Mouse (Mus musculus) kidney, embryonic 16.5 days (tissue): ENCODE results near the gene Rps16. TPM values are rescaled to one million over a fixed set of nuclear protein-coding genes. Genes with fewer than 3 reads are reported as not detected.

Source experiments
- ATAC-seq: fragments of 200-750 bp; cut with Nextera tagmentation; 2 replicates; pipeline ENCODE4 v1.8.0; 2017; ENCODE audit warnings: moderate TSS enrichment; ENCODE audit not compliant: low FRiP score, low TSS enrichment
- H3K27ac ChIP-seq: fragments of 300-500 bp; sonication (generic); 2 replicates; pipeline ENCODE4 v1.5.1; 2014; ENCODE audit warnings: low read length
- H3K27me3 ChIP-seq: fragments of 300-500 bp; sonication (generic); 2 replicates; pipeline ENCODE4 v1.6.1; 2014; ENCODE audit warnings: low read length, control low read depth, mixed read lengths; ENCODE audit not compliant: insufficient read depth
- H3K36me3 ChIP-seq: fragments of 300-500 bp; sonication (generic); 2 replicates; pipeline ENCODE4 v1.6.1; 2014; ENCODE audit warnings: low read length, control low read depth, mixed read lengths; ENCODE audit not compliant: insufficient read depth
- H3K4me1 ChIP-seq: fragments of 300-500 bp; sonication (generic); 2 replicates; pipeline ENCODE4 v1.6.1; 2014; ENCODE audit warnings: low read length, control low read depth, mixed read lengths; ENCODE audit not compliant: insufficient read depth
- H3K4me2 ChIP-seq: fragments of 300-500 bp; sonication (generic); replicated peaks from 2 replicates; pipeline ENCODE4 v1.6.1; 2014; ENCODE audit warnings: low read depth, low read length
- H3K4me3 ChIP-seq: fragments of 300-500 bp; sonication (generic); 2 replicates; pipeline ENCODE4 v1.5.1; 2014; ENCODE audit warnings: mild to moderate bottlenecking, low read length
- H3K9ac ChIP-seq: fragments of 300-500 bp; sonication (generic); replicated peaks from 2 replicates; pipeline ENCODE4 v1.6.1; 2014; ENCODE audit warnings: low read length
- H3K9me3 ChIP-seq: fragments of 300-500 bp; sonication (generic); 2 replicates; pipeline ENCODE4 v1.6.1; 2016; ENCODE audit warnings: low read length, control low read depth
- WGBS: fragments of 180-500 bp; shearing (Covaris S2); extraction: QIAGEN DNeasy Blood & Tissue Kit; methylation state at CpG from one replicate; pipeline ENCODE4 v1.1.7; 2014; 5-methylcytosine and 5-hydroxymethylcytosine counted together
- polyA plus RNA-seq: library from polyadenylated mRNA; unstranded; fragments of >200 nt; fragmentation: Nextera tagmentation; extraction: Ambion mirVana; gene quantifications from 2 replicates; pipeline ENCODE4 v1.2.1, GENCODE M21; 2015

Rps16 gene
- polyA plus RNA-seq, 1 experiment from 2014 or later = 918 TPM

GRCm38 (mm10) chr7:28344637-28345036 lies 5.8 kb upstream of the Rps16 start:
- H3K9ac ChIP-seq = no peak overlapping the region
- H3K4me2 ChIP-seq = no peak overlapping the region
- H3K27ac ChIP-seq = no peak overlapping the region
- H3K36me3 ChIP-seq = no peaks in the 10 kb centered on the region
- no peak for ATAC-seq
- H3K27me3 ChIP-seq = no peaks in the 10 kb centered on the region
- peaks cover 13% of the 10 kb centered on the region for H3K4me1 ChIP-seq
- 5% methylated on average over 4 of the region's 4 CpGs for WGBS
- no peak overlapping the region for H3K4me3 ChIP-seq
- H3K9me3 ChIP-seq = no peaks in the 10 kb centered on the region

DNA sequence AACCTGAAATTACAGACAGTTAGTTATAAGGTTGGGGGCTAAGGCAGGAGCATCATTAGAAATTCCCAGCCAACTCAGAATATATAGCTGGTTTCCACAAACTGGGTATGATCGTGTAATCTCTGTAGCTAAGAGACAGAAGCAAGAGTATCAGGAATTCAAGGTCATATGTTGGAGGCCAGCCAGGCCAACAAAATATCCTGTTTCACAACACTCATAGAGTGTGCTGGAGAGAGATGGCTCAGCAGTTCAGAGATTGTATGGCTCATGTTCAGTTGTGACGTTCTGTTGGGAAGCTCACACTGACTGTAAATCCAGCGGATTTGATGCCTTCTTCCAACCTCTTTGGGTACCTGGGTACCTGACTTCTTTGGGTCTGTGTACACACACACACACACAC lies 2.7 kb upstream of the Rps16 start:
- 54% methylated on average over 3 of the region's 3 CpGs for WGBS

GRCm38 (mm10) chr7:28348601-28349000 lies 1.9 kb upstream of the Rps16 start:
- Histone ChIP-seq H3K4me1 (peaks cover 15% of the 10 kb centered on the region), H3K4me2 (no peak overlapping the region), H3K9ac (0 out of 2 replicates have a peak overlapping the region, but pooled peaks have one; percentile 9), H3K9me3 (no peaks in the 10 kb centered on the region), H3K4me3 (no peak overlapping the region), H3K27ac (no peak overlapping the region), H3K36me3 (peaks cover 18% of the 10 kb centered on the region), H3K27me3 (no peaks in the 10 kb centered on the region)
- ATAC-seq = no peak
- 83% methylated on average over 7 of the region's 7 CpGs for WGBS

More for the DNA sequence above, 2.7 kb upstream of the Rps16 start:
- Histone ChIP-seq H3K27ac (no peak overlapping the region), H3K27me3 (no peaks in the 10 kb centered on the region), H3K36me3 (peaks cover 10% of the 10 kb centered on the region; the same call in 1 of the 2 replicates), H3K9ac (no peak overlapping the region), H3K4me1 (peaks cover 15% of the 10 kb centered on the region), H3K4me3 (no peak overlapping the region), H3K9me3 (no peaks in the 10 kb centered on the region), H3K4me2 (no peak overlapping the region)
- ATAC-seq = no peak

DNA sequence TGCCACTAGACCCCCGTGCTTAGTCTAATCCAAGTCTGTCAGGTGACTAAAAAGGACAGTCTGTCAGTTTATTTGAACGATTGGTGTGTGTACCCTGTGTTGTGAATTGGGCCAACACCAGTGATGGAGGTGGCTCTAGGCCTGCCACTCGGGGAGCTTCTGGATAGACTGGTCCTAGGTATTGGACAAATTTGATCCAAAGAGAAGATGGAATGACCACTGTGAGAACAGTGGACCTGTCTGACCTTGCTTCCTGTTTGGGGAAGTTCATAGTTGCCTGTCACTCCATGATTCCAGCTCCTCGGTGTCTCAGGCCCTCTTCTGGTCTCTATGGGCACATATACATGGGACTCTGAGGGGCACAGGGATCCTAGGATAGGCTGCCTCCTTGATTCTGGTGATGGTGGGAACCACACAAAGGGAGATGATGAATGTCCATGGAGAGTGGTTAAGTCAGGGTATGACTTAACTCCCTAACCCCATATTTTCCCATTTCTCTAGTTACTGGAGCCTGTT lies 1.3 kb downstream of the Rps16 start:
- Histone ChIP-seq H3K36me3 (peaks cover 30% of the 10 kb centered on the region), H3K9ac (peak overlapping the region; percentile 99), H3K4me1 (peaks cover 15% of the 10 kb centered on the region), H3K27ac (no peak overlapping the region), H3K9me3 (no peaks in the 10 kb centered on the region), H3K27me3 (no peaks in the 10 kb centered on the region), H3K4me2 (peak overlapping the region; percentile 90), H3K4me3 (peak overlapping the region; percentile 98)
- no peak for ATAC-seq
- 36% methylated on average over 4 of the region's 4 CpGs for WGBS

- 81% methylated on average over 2 of the region's 2 CpGs for WGBS
Observed at GRCm38 (mm10) chr7:28353267-28353666, 2.8 kb downstream of the Rps16 start.

GRCm38 (mm10) chr7:28354113-28354581 lies 3.7 kb downstream of the Rps16 start:
- Histone ChIP-seq H3K4me1 (peaks cover 34% of the 10 kb centered on the region), H3K4me2 (no peak overlapping the region), H3K36me3 (peaks cover 35% of the 10 kb centered on the region), H3K27ac (no peak overlapping the region), H3K27me3 (no peaks in the 10 kb centered on the region), H3K9me3 (no peaks in the 10 kb centered on the region), H3K9ac (no peak overlapping the region), H3K4me3 (no peak overlapping the region)
- 71% methylated on average over 3 of the region's 3 CpGs for WGBS
- no peak for ATAC-seq

More at GRCm38 (mm10) chr7:28353267-28353666, 2.8 kb downstream of the Rps16 start:
- no peaks in the 10 kb centered on the region for H3K27me3 ChIP-seq
- ATAC-seq = no peak
- peaks cover 26% of the 10 kb centered on the region for H3K4me1 ChIP-seq
- no peak overlapping the region for H3K4me3 ChIP-seq
- peaks cover 30% of the 10 kb centered on the region for H3K36me3 ChIP-seq
- no peaks in the 10 kb centered on the region for H3K9me3 ChIP-seq
- no peak overlapping the region for H3K9ac ChIP-seq
- H3K27ac ChIP-seq = no peak overlapping the region
- H3K4me2 ChIP-seq = no peak overlapping the region

DNA sequence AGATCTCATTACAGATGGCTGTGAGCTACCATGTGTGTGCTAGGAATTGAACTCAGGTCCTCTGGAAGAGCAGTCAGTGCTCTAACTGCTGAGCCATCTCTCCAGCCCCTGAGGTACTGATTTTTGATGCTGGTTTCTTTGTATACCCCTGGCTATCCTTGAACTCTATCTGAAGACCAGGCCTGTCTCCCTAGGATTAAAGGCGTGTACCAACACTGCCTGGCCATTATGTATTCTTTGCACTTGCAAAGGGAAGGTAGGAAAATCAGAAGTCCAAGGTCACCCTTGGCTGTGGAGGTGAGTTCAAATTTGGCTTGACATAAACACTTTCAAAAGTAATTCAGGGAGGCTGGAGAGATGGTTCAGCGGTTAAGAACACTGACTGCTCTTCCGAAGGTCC lies 4.1 kb downstream of the Rps16 start:
- Histone ChIP-seq H3K27me3 (no peaks in the 10 kb centered on the region), H3K4me3 (no peak overlapping the region), H3K4me1 (peaks cover 33% of the 10 kb centered on the region), H3K36me3 (peaks cover 37% of the 10 kb centered on the region), H3K9me3 (no peaks in the 10 kb centered on the region), H3K27ac (no peak overlapping the region), H3K9ac (no peak overlapping the region), H3K4me2 (no peak overlapping the region)
- 77% methylated on average over 3 of the region's 3 CpGs for WGBS
- ATAC-seq = no peak

- Histone ChIP-seq H3K9ac (no peak overlapping the region), H3K4me1 (peaks cover 29% of the 10 kb centered on the region), H3K27me3 (no peaks in the 10 kb centered on the region), H3K4me2 (no peak overlapping the region), H3K9me3 (no peaks in the 10 kb centered on the region), H3K27ac (no peak overlapping the region), H3K4me3 (no peak overlapping the region), H3K36me3 (peaks cover 44% of the 10 kb centered on the region)
- whole genome bisulfite sequencing = 81% methylated on average over 3 of the region's 3 CpGs
- ATAC-seq = no peak
Observed at GRCm38 (mm10) chr7:28355221-28355620, 4.8 kb downstream of the Rps16 start.

DNA sequence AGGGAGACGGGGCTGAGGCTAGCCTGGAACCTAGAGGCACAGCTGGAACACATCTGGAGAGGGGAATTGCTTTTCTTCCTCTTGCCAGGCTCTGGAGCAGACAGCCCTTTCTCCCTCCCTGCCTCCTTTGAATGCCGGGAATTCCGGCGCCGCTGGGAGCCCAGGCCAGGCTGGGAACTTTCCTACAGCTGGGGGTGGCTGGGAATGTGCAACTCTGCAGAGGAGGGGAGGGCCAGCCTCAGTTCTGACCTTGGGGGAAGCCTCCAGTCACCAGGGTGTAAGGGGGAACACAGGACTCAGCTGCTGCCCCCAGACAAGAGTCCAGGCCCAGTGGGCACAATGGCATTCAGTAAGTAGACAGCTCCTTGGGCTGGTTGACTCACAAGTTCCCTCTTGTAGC lies 6.5 kb downstream of the Rps16 start:
- no peaks in the 10 kb centered on the region for H3K27me3 ChIP-seq
- peak overlapping the region; percentile 80 for H3K27ac ChIP-seq
- H3K4me3 ChIP-seq = no peak overlapping the region
- ATAC-seq = peak; percentile 68
- H3K36me3 ChIP-seq = peaks cover 58% of the 10 kb centered on the region
- H3K9me3 ChIP-seq = no peaks in the 10 kb centered on the region
- H3K4me1 ChIP-seq = peaks cover 20% of the 10 kb centered on the region
- H3K9ac ChIP-seq = 0 out of 2 replicates have a peak overlapping the region, but pooled peaks have one; percentile 18
- no peak overlapping the region for H3K4me2 ChIP-seq
- 5% methylated on average over 5 of the region's 5 CpGs for WGBS

GRCm38 (mm10) chr7:28357984-28358383 lies 7.5 kb downstream of the Rps16 start:
- Histone ChIP-seq H3K4me3 (no peak overlapping the region), H3K4me1 (peaks cover 19% of the 10 kb centered on the region), H3K36me3 (peaks cover 56% of the 10 kb centered on the region), H3K9ac (0 out of 2 replicates have a peak overlapping the region, but pooled peaks have one; percentile 15), H3K27me3 (no peaks in the 10 kb centered on the region), H3K4me2 (no peak overlapping the region; the same call in 1 of the 2 replicates), H3K27ac (peak overlapping the region; percentile 80), H3K9me3 (no peaks in the 10 kb centered on the region)
- 14% methylated on average over 5 of the region's 5 CpGs for WGBS
- ATAC-seq = no peak
